Mouse (Mus musculus): ENCODE measurements around the gene Pde5a.

The Pde5a gene

GRCm38 (mm10) chr3:122766930-122767329 lies 38.2 kb downstream of the Pde5a start:
- DNase-seq, result no peak

DNA sequence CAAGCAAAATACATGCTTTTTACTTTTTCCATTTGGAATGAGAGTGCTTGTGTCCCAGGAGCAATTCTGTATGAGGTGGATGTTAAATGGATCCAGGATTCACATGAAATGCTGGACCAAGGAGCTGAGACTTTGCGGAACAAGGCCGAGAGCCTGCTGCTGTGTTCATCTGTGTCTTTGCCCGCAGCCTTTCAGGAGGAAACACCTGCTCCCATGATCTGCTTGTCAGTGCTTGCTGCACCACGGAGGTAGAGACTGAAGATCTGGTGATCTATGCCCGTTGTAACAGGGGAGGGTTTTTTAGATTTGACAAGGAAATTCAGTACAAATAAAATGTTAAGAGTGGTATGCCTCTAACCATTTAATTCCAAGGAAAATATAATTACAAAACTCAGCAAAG lies 39.1 kb downstream of the Pde5a start:
- DNase-seq, result peak; percentile 12

DNA sequence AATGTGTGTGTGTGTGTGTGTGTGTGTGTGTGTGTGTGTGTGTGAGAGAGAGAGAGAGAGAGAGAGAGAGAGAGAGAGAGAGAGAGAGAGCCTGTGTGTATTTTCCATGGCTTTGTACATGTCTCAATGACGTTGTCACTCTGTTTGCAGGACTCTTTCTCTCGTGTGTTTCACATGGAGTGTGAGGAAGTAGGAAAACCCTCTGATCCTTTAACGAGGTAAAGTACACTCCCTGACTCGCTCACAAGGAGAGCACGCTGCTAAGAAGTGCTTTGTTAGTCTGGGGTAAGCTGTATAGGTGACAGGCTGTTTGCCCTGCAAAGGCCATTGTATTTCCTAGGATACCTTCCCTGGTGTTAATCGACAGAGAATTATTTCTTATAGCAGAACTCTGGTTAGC lies 52.7 kb downstream of the Pde5a start:
- DNase-seq, result no peak

DNA sequence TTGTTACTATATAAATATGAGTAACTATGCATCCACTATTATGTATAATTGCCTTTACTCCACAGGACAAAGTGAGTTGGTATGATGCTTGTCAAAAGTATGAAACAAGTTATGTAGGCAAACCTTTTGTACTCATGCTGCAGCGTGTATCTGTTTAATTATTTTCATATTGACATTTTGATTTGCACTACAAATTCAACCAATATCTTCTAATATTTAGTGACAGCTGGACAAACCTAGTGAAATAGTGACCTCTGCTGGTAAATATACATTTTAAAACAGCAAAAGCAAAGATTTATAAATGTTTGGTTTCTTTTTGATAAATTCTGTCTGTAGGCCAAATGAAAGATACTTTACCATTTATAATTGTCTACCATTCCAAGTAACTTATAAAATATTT lies 55.5 kb downstream of the Pde5a start:
- DNase-seq, result no peak

DNA sequence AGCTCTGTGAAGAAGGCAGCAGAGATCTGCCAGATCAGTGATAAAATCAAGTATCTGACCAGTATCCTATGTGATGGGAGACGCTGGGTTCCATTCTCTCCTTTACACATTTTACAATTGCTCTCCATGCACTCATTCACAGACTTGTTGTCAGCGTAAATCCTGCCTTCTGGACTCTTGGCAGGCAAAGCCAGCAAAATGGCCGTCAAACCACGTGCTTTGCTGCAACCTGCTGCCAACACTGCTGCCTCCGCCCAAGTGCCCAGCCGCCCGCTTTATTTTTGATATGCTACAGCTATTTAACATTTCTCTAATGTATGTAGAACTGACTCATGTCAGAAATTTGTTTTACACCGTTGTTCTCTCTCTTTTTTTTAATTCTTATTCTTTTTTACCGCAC lies 59.6 kb downstream of the Pde5a start:
- no peak for DNase-seq

GRCm38 (mm10) chr3:122789544-122789943 lies 60.8 kb downstream of the Pde5a start:
- no peak for DNase-seq

DNA sequence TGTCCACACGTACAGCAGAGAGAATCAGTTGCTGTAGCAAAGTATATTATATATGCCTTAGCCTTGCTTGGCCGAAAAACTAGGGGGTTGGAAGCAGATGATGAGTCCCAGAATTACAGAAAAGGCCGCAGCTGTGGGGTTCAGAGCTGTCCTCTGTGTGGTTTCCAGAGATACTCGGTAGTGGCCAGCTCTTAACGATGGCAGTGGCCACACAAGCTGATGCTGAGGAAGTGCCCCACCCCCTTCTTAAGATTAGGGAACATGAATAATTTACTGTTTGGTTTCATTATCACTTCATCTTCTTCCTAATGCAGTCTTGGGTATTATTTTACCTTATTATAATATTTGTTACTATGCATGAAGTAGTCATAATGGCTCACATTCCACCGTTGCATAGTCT lies 71.3 kb downstream of the Pde5a start:
- DNase-seq, result no peak

DNA sequence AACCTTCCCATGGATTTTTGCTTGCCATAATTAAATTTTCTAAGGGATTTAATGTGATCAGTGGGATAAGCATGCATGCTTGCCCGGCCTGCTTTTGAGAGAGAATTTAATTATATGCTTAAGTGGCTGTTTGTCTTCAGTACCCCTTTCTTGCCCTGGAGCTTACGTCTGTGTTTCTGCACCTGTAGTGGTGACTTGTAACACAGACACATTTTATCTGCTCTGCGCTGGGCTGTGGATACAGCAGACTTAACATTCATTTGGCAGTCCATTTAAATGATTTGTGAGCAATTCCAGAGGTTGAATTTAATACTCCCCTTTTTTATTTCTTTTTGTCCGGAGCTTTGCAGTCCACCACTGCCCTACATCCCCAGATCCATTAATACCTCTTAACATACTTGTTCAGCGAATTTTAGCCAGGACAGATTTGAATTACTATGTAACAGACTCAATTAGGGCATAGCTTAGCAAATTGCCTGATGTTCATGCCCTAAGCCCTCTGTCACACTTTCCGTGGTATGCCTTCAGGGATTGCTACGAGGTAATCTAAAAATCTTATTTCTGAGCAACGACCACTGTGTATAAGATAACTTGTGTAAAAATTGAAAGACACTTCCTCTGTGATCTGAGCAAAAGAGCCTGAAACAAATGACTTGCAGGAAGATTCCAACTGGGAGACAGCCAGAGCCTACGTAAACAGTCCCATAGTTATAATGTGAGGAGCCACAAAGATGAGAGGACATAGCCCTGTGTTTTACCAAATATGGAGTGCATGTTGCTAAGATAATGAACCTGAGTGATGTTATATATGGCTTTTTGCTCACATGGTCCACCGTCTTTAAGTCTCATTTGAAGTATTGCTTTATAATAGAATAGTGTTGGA lies 72.0 kb downstream of the Pde5a start:
- DNase-seq, result no peak

GRCm38 (mm10) chr3:122801436-122802221 lies 72.9 kb downstream of the Pde5a start:
- no peak for DNase-seq

DNA sequence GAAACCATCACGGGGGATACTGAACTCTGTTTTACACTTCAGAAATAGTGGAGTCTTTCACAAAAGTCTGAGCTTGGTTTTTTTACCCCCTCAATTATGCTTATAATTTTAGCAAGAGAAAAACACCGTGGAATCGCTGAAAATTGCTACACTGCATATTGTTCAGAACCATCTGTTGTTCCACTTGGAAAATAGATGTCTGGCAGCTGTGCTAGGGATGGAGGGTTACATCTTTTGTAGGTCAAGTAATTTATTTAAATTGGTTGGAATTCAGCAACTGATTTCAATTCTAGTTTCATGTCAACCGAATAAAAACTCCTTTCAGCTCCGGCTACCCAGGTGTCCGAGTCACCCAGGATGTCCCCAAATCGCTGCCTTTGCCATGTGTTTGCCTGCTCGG lies 78.6 kb downstream of the Pde5a start:
- no peak for DNase-seq

GRCm38 (mm10) chr3:122810090-122810863 lies 81.5 kb downstream of the Pde5a start:
- no peak for DNase-seq

DNA sequence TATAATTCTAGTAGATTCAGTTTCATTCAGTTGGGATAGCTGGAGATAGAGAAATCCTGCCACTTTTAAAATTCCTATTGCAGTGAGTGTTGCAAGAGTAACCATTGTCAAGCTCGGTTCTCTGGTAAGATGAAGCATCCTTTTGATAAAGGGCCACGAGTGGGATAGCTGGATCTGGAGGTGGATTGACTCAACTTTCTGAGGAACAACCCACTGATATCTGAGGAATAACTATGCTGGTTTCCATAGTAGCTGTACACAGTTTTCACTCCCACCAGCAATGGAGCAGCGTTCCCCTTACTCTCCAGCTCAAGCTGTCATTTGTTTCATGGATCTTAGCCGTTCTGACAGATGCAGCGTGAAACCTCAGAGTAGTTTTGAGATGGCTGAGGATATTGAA lies 82.2 kb downstream of the Pde5a start:
- DNase-seq, result no peak

DNA sequence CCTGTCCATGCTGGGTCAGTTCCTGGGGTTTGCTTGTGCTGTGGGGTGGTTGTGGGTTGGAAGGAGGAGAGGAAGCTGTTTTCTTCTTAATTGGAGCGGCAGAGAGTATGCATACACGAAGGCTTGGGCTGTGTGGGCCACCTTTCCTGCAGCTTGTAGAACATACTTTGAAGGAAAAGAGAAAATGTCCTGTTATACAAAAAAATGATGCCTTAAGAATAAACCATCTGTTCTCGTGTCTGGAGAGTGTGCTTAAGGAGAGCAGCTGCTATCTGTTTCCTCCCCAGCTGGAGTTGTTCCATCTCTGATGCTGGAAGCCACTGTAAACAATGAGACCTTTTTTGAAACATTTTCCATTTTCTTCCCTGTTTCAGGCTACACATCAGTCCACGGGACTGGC lies 85.8 kb downstream of the Pde5a start:
- no peak for DNase-seq

- DNase-seq, result no peak
Observed at GRCm38 (mm10) chr3:122818282-122818681, 89.5 kb downstream of the Pde5a start.

GRCm38 (mm10) chr3:122820700-122821099 lies 92.0 kb downstream of the Pde5a start:
- DNase-seq, result no peak

GRCm38 (mm10) chr3:122828270-122829058 lies 99.7 kb downstream of the Pde5a start:
- no peak for DNase-seq

GRCm38 (mm10) chr3:122834519-122834918 lies 105.8 kb downstream of the Pde5a start:
- no peak for DNase-seq

- DNase-seq, result no peak
Observed at GRCm38 (mm10) chr3:122835097-122835850, 106.5 kb downstream of the Pde5a start.

DNA sequence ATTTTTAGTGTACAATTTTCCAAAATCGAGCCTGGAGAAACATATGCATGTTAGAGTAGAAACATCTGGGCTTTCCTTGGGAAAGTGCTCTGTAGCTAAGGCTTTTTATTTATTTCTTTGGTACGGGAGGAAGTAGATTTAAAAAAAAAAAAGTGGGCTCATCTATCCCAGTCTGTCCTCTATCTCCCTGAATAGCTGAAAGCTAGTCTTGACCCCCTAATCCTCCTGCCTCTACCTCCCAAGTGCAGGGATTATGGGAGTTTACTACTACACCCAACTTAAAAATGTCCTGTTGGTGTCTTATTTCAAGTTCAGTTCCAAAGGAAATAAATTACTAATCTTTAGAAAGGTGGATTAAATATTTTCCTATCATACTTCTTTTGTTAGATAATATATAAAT lies 108.9 kb downstream of the Pde5a start:
- DNase-seq, result no peak

DNA sequence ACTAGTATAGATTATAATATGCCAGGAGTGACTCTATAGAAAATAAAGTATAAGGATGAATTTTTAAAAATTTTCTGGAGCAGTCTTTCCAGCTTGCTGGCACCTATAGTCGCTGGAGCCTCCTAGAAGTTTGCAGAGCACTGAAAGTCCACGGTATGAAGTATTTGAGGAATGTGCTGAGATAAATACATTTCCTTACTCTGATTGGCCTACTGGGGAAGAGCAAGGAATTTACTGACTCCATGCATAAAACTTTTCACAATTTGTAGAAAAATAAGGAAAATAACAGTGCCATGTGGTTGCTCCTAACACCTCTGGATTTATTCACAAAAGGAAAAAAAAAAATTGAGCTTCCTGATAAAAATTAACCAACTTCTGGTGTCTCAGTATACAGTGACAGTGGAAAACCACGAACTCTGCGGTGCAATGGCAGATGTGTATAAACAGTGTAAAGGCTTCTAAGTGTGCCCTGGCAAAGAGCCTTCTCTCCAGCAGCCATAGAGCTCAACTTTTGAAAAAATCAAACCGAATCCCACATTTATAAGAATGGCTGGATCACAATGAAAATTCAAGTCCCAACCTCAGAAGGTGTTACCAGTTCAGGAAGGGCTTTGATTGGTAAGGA lies 119.8 kb downstream of the Pde5a start:
- no peak for DNase-seq

GRCm38 (mm10) chr3:122855149-122855548 lies 126.4 kb downstream of the Pde5a start:
- no peak for DNase-seq
